Mouse (Mus musculus): ENCODE results near the gene Zfp428. TPM values are rescaled to one million over a fixed set of nuclear protein-coding genes. Genes with fewer than 3 reads are reported as not detected.

Zfp428 gene
- not detected for polyA plus RNA-seq (2014; fragmentation: Illumina TruSeq; extraction: RNeasy Lipid Tissue Mini Kit (QIAGEN cat#74804); ENCODE audit: low replicate concordance)

GRCm38 (mm10) chr7:24506838-24507725, at the start of gene Zfp428:
Zfp428 (plus strand) TSS chr7:24507006.

GRCm38 (mm10) chr7:24462388-24463319, 44.2 kb upstream of the Zfp428 start, which contains the start of gene Plaur:
Plaur (plus strand) TSS chr7:24462484.

GRCm38 (mm10) chr7:24481474-24482207, 25.2 kb upstream of the Zfp428 start, which contains the start of gene Cadm4:
Cadm4 (plus strand) TSS chr7:24482023.

GRCm38 (mm10) chr7:24512355-24512754, 5.5 kb downstream of the Zfp428 start, which contains the start of gene AC161166.1:
AC161166.1 (minus strand) TSS chr7:24512455.

GRCm38 (mm10) chr7:24530062-24530931, 23.5 kb downstream of the Zfp428 start, which contains the start of gene Irgq:
Irgq (plus strand) TSS chr7:24530689.

GRCm38 (mm10) chr7:24546068-24546614, 39.3 kb downstream of the Zfp428 start, which contains the start of the genes Pinlyp and Xrcc1:
Pinlyp (minus strand) TSS chr7:24546118.
Xrcc1 (plus strand) TSS chr7:24546289.

Other genes with a start within 250 kb of the Zfp428 start
- 2.7 TPM for gene Zfp93, start 236.6 kb upstream of the Zfp428 start, polyA plus RNA-seq (2014; fragmentation: Illumina TruSeq; extraction: RNeasy Lipid Tissue Mini Kit (QIAGEN cat#74804); ENCODE audit: low replicate concordance)
- gene Zfp61, start 205.8 kb upstream of the Zfp428 start, polyA plus RNA-seq (2014; fragmentation: Illumina TruSeq; extraction: RNeasy Lipid Tissue Mini Kit (QIAGEN cat#74804); ENCODE audit: low replicate concordance), result 2.2 TPM
- 0.85 TPM for gene Zfp94, start 190.3 kb upstream of the Zfp428 start, polyA plus RNA-seq (2014; fragmentation: Illumina TruSeq; extraction: RNeasy Lipid Tissue Mini Kit (QIAGEN cat#74804); ENCODE audit: low replicate concordance)
- not detected for gene Tescl, start 173.1 kb upstream of the Zfp428 start, polyA plus RNA-seq (2014; fragmentation: Illumina TruSeq; extraction: RNeasy Lipid Tissue Mini Kit (QIAGEN cat#74804); ENCODE audit: low replicate concordance)
- gene Lypd5, start 157.8 kb upstream of the Zfp428 start, polyA plus RNA-seq (2014; fragmentation: Illumina TruSeq; extraction: RNeasy Lipid Tissue Mini Kit (QIAGEN cat#74804); ENCODE audit: low replicate concordance), result not detected
- 0.11 TPM for gene Kcnn4, start 136.7 kb upstream of the Zfp428 start, polyA plus RNA-seq (2014; fragmentation: Illumina TruSeq; extraction: RNeasy Lipid Tissue Mini Kit (QIAGEN cat#74804); ENCODE audit: low replicate concordance)
- 0.33 TPM for gene Smg9, start 107.4 kb upstream of the Zfp428 start, polyA plus RNA-seq (2014; fragmentation: Illumina TruSeq; extraction: RNeasy Lipid Tissue Mini Kit (QIAGEN cat#74804); ENCODE audit: low replicate concordance)
- gene Irgc1, start 54.7 kb upstream of the Zfp428 start, polyA plus RNA-seq (2014; fragmentation: Illumina TruSeq; extraction: RNeasy Lipid Tissue Mini Kit (QIAGEN cat#74804); ENCODE audit: low replicate concordance), result not detected
- gene Plaur, start 44.5 kb upstream of the Zfp428 start, polyA plus RNA-seq (2014; fragmentation: Illumina TruSeq; extraction: RNeasy Lipid Tissue Mini Kit (QIAGEN cat#74804); ENCODE audit: low replicate concordance), result 0.30 TPM
- not detected for gene Cadm4, start 25.0 kb upstream of the Zfp428 start, polyA plus RNA-seq (2014; fragmentation: Illumina TruSeq; extraction: RNeasy Lipid Tissue Mini Kit (QIAGEN cat#74804); ENCODE audit: low replicate concordance)
- gene AC161166.1, start 5.4 kb downstream of the Zfp428 start, polyA plus RNA-seq (2014; fragmentation: Illumina TruSeq; extraction: RNeasy Lipid Tissue Mini Kit (QIAGEN cat#74804); ENCODE audit: low replicate concordance), result not detected
- gene Irgq, start 23.7 kb downstream of the Zfp428 start, polyA plus RNA-seq (2014; fragmentation: Illumina TruSeq; extraction: RNeasy Lipid Tissue Mini Kit (QIAGEN cat#74804); ENCODE audit: low replicate concordance), result 4.3 TPM
- gene Pinlyp, start 39.1 kb downstream of the Zfp428 start, polyA plus RNA-seq (2014; fragmentation: Illumina TruSeq; extraction: RNeasy Lipid Tissue Mini Kit (QIAGEN cat#74804); ENCODE audit: low replicate concordance), result not detected
- gene Xrcc1, start 39.3 kb downstream of the Zfp428 start, polyA plus RNA-seq (2014; fragmentation: Illumina TruSeq; extraction: RNeasy Lipid Tissue Mini Kit (QIAGEN cat#74804); ENCODE audit: low replicate concordance), result 1.2 TPM
- gene Ethe1, start 80.5 kb downstream of the Zfp428 start, polyA plus RNA-seq (2014; fragmentation: Illumina TruSeq; extraction: RNeasy Lipid Tissue Mini Kit (QIAGEN cat#74804); ENCODE audit: low replicate concordance), result 0.48 TPM
- not detected for gene Zfp575, start 80.6 kb downstream of the Zfp428 start, polyA plus RNA-seq (2014; fragmentation: Illumina TruSeq; extraction: RNeasy Lipid Tissue Mini Kit (QIAGEN cat#74804); ENCODE audit: low replicate concordance)
- not detected for gene Phldb3, start 103.8 kb downstream of the Zfp428 start, polyA plus RNA-seq (2014; fragmentation: Illumina TruSeq; extraction: RNeasy Lipid Tissue Mini Kit (QIAGEN cat#74804); ENCODE audit: low replicate concordance)
- not detected for gene Lypd3, start 129.5 kb downstream of the Zfp428 start, polyA plus RNA-seq (2014; fragmentation: Illumina TruSeq; extraction: RNeasy Lipid Tissue Mini Kit (QIAGEN cat#74804); ENCODE audit: low replicate concordance)
- gene Tex101, start 169.7 kb downstream of the Zfp428 start, polyA plus RNA-seq (2014; fragmentation: Illumina TruSeq; extraction: RNeasy Lipid Tissue Mini Kit (QIAGEN cat#74804); ENCODE audit: low replicate concordance), result not detected
- gene BC049730, start 202.2 kb downstream of the Zfp428 start, polyA plus RNA-seq (2014; fragmentation: Illumina TruSeq; extraction: RNeasy Lipid Tissue Mini Kit (QIAGEN cat#74804); ENCODE audit: low replicate concordance), result not detected
- gene Gm4763, start 219.9 kb downstream of the Zfp428 start, polyA plus RNA-seq (2014; fragmentation: Illumina TruSeq; extraction: RNeasy Lipid Tissue Mini Kit (QIAGEN cat#74804); ENCODE audit: low replicate concordance), result not detected

Data from small intestine, adult 10 weeks (tissue).